Comparison of ENCODE assay signal across 29 mouse cellular contexts in genomic region chr2:66462458-66462857, GRCm38 (mm10). TPM values are rescaled to one million over a fixed set of nuclear protein-coding genes. Genes with fewer than 3 reads are reported as not detected.
DNase-seq lines count a peak whose midpoint lies in the region; ATAC-seq and TF ChIP-seq lines count a peak whose summit lies in the region.
"Had no signal": no experiment of that assay in that cellular context is flagged by ENCODE, and none has a peak within 500 bp of the region (broad histone marks: within the 10 kb centered on the region; RNA-seq: fewer than 3 reads in every experiment).

No protein-coding gene starts in this region.

- H3K9ac ChIP-seq in forebrain, embryonic 14.5 days (ENCODE audit: low read length), result no peak overlapping the region
- H3K9ac ChIP-seq in forebrain, embryonic 13.5 days, result no peak overlapping the region
- H3K9ac ChIP-seq: heart, embryonic 13.5 days; hindbrain, embryonic 13.5 days; limb, embryonic 15.5 days; liver, embryonic 15.5 days; midbrain, embryonic 12.5 days; neural tube, embryonic 12.5 days; stomach, embryonic 15.5 days had no signal

- no peak overlapping the region for H3K27ac ChIP-seq in forebrain, embryonic 14.5 days (ENCODE audit: low read depth, low read length)
- no peak overlapping the region for H3K27ac ChIP-seq in forebrain, embryonic 13.5 days
- no peak overlapping the region for H3K27ac ChIP-seq in layer of hippocampus, adult 2 months
- H3K27ac ChIP-seq: heart, embryonic 13.5 days; hindbrain, embryonic 13.5 days; limb, embryonic 15.5 days; liver, embryonic 15.5 days; midbrain, embryonic 12.5 days; neural tube, embryonic 12.5 days; stomach, embryonic 15.5 days had no signal

- no peak for ATAC-seq in forebrain, embryonic 14.5 days
- ATAC-seq in forebrain, embryonic 13.5 days, result no peak
- ATAC-seq: activated CD4-positive, CD25-positive, alpha-beta regulatory T cell, adult 4 months; inflammation-experienced regulatory T-cells, adult 6 months had no signal

- no peaks in the 10 kb centered on the region for H3K9me3 ChIP-seq in forebrain, embryonic 14.5 days (replicated peaks; ENCODE audit: control insufficient read depth, low read length)
- H3K9me3 ChIP-seq in forebrain, embryonic 13.5 days (replicated peaks), result no peaks in the 10 kb centered on the region
- H3K9me3 ChIP-seq: heart, embryonic 13.5 days; hindbrain, embryonic 13.5 days; limb, embryonic 15.5 days; liver, embryonic 15.5 days; midbrain, embryonic 12.5 days; neural tube, embryonic 12.5 days; stomach, embryonic 15.5 days had no signal

- H3K4me1 ChIP-seq in forebrain, embryonic 14.5 days (ENCODE audit: control insufficient read depth, insufficient read depth, low read length), result no peaks in the 10 kb centered on the region
- H3K4me1 ChIP-seq in forebrain, embryonic 13.5 days, result no peaks in the 10 kb centered on the region
- H3K4me1 ChIP-seq: heart, embryonic 13.5 days; hindbrain, embryonic 13.5 days; limb, embryonic 15.5 days; liver, embryonic 15.5 days; midbrain, embryonic 12.5 days; neural tube, embryonic 12.5 days; stomach, embryonic 15.5 days had no signal

- TF ChIP-seq CTCF in layer of hippocampus, adult 2 months (conservative IDR thresholded peaks at IDR 0.05), result peak; percentile 56

- H3K4me3 ChIP-seq in forebrain, embryonic 14.5 days (ENCODE audit: low read depth, low read length), result no peak overlapping the region
- H3K4me3 ChIP-seq in forebrain, embryonic 13.5 days, result no peak overlapping the region
- H3K4me3 ChIP-seq in layer of hippocampus, adult 2 months, result no peak overlapping the region
- H3K4me3 ChIP-seq: heart, embryonic 13.5 days; hindbrain, embryonic 13.5 days; limb, embryonic 15.5 days; liver, embryonic 15.5 days; midbrain, embryonic 12.5 days; neural tube, embryonic 12.5 days; stomach, embryonic 15.5 days had no signal

- H3K36me3 ChIP-seq in forebrain, embryonic 14.5 days (ENCODE audit: control insufficient read depth, insufficient read depth, low read length), result no peaks in the 10 kb centered on the region
- H3K36me3 ChIP-seq in forebrain, embryonic 13.5 days (ENCODE audit: poor library complexity, severe bottlenecking), result no peaks in the 10 kb centered on the region
- H3K36me3 ChIP-seq: G1E; heart, embryonic 13.5 days; hindbrain, embryonic 13.5 days; limb, embryonic 15.5 days; liver, embryonic 15.5 days; midbrain, embryonic 12.5 days; neural tube, embryonic 12.5 days; stomach, embryonic 15.5 days had no signal

- 95% methylated on average over 1 of the region's 1 CpGs for WGBS in forebrain, embryonic 14.5 days
- WGBS in forebrain, embryonic 13.5 days, result 96% methylated on average over 1 of the region's 1 CpGs

- H3K4me2 ChIP-seq in forebrain, embryonic 14.5 days (ENCODE audit: low read length), result no peak overlapping the region
- no peak overlapping the region for H3K4me2 ChIP-seq in forebrain, embryonic 13.5 days
- H3K4me2 ChIP-seq: heart, embryonic 13.5 days; hindbrain, embryonic 13.5 days; limb, embryonic 15.5 days; liver, embryonic 15.5 days; midbrain, embryonic 12.5 days; neural tube, embryonic 12.5 days; stomach, embryonic 15.5 days had no signal

- peak; percentile 14 for DNase-seq in forebrain, embryonic 14.5 days (ENCODE audit: low spot score)
- no peak for DNase-seq in layer of hippocampus, adult 2 months (ENCODE audit: low spot score in 2 of 2)
- no peak for DNase-seq in layer of hippocampus, postnatal 36 days
- peak; percentile 64 for DNase-seq in 3T3-L1 (ENCODE audit: low read depth, low spot score)
- peak; percentile 22 for DNase-seq in adipocyte (ENCODE audit: low spot score)
- DNase-seq in right cerebral cortex, postnatal 4 days, result no peak
- DNase-seq in urinary bladder, adult 2 months (ENCODE audit: low spot score), result no peak
- DNase-seq: adrenal gland, postnatal 10 days; B cell, adult 2 months; cerebellum, adult 9-10 months; kidney, postnatal 36 days; left cerebral cortex, postnatal 4 days; lung, postnatal 10 days; thymus, adult 2 months; thymus, postnatal 4 days had no signal

- H3K27me3 ChIP-seq in forebrain, embryonic 14.5 days (replicated peaks; ENCODE audit: control insufficient read depth, insufficient read depth, low read length), result no peaks in the 10 kb centered on the region
- no peaks in the 10 kb centered on the region for H3K27me3 ChIP-seq in forebrain, embryonic 13.5 days
- H3K27me3 ChIP-seq: CH12.LX; heart, embryonic 13.5 days; hindbrain, embryonic 13.5 days; limb, embryonic 15.5 days; liver, embryonic 15.5 days; midbrain, embryonic 12.5 days; neural tube, embryonic 12.5 days; stomach, embryonic 15.5 days had no signal

RNA-seq across cellular contexts. Expression of gene Scn1a, which starts 21.8 kb away (rescaled TPM):
- polyA plus RNA-seq in forebrain, embryonic 14.5 days (2014; fragmentation: Nextera tagmentation; extraction: Ambion mirVana), result 4.6 and 7.6 TPM in 2 replicates
- polyA plus RNA-seq in forebrain, embryonic 13.5 days (2015; fragmentation: Nextera tagmentation; extraction: Ambion mirVana), result 5.6 and 5.9 TPM in 2 replicates
- total RNA-seq in layer of hippocampus, adult 2 months (2021), result 10 to 100 TPM; 62.2 to 63.7 TPM
- total RNA-seq in layer of hippocampus, postnatal 36 days (2021), result 10 to 100 TPM; 64.0 to 68.5 TPM
- 0.18 TPM in 2 replicates for polyA plus RNA-seq in urinary bladder, adult 2 months (2012; rRNA removed)
- total RNA-seq: heart, postnatal 25 days; megakaryocyte progenitor cell, adult 5-6 weeks had no signal
- polyA plus RNA-seq: G1E; inflammation-experienced regulatory T-cells, adult 6 months; liver, embryonic 15.5 days had no signal

Comparison
In these comparisons a context has a peak if more than half of its experiments do, and no peak if none do; other contexts are left out.
1. DNase-seq: peak in forebrain, embryonic 14.5 days (single experiment), 3T3-L1 (single experiment) and adipocyte (single experiment); none in layer of hippocampus, adult 2 months (0 of 2), layer of hippocampus, postnatal 36 days (0 of 2), right cerebral cortex, postnatal 4 days (single experiment) and urinary bladder, adult 2 months (single experiment).